Mouse (Mus musculus): Measurements from ENCODE around the gene Nedd9.

GRCm38 (mm10) chr13:41381806-41382546 is 105.2 kb downstream of the Nedd9 start:
- TF ChIP-seq CTCF (IDR thresholded peaks at IDR 0.05; ENCODE audit: borderline replicate concordance, control insufficient read depth, extremely low read depth, insufficient read depth, low read length, poor library complexity) (no peak), POLR2A (IDR thresholded peaks at IDR 0.05; ENCODE audit: control insufficient read depth, extremely low read depth, insufficient read depth, low read length, poor library complexity) (no peak)

Data from thymus, adult 2 months (tissue).